Mouse (Mus musculus) B cell, adult 67 days (primary cell): ENCODE data around the gene Gm29423. TPM values are rescaled to one million over a fixed set of nuclear protein-coding genes. Genes with fewer than 3 reads are reported as not detected.

ENCODE experiments used
- total RNA-seq, 2 experiments: library from RNA; stranded (reverse); gene quantifications; 4 replicates each; pipeline ENCODE4 v1.2.4; 2023

Gene Gm29423
- not detected for total RNA-seq

DNA sequence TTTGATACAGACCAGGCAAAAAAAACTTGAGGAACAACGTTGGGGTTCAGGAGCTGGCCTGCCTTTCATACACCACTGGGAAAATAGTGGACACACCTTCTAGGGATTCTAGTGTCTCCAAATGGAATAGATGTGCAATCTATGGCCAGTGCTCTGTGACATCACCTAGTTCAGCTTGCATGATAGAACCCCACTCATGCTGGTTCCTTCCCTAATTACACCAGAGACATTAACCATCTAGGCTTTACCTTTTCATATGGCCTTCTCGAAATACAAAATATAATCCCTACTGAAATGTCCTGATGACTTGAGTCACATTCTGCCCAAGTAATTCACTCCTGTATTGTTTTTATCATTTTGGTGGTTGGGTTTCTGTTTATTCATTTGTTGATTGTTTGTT, at the start of gene Gm29423, which contains the start of gene Gm29644:
Gm29423 (minus strand) TSS at position 101 of the 400 bp plus-strand sequence.
Gm29644 (minus strand) TSS at position 157 of the 400 bp plus-strand sequence.

DNA sequence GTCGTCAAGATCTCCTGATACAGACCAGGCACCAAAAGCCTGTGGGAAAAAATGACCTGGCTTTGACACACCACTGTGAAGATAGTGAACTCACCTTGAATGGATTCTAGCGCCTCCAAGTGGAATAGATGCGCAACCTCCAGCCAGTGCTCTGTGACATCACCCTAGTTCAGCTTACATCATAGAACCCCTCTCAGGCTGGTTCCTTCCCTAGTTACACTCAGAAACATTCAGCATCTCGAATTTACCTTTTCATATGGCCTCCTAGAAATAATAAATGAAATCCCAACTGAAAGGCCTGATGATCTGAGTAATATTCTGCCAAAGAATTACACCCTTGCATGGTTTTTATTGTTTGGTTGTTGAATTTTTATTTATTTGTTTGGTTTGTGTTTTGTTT, 29.5 kb downstream of the Gm29423 start, which contains the start of gene Gm21118:
Gm21118 (minus strand) TSS at position 101 of the 400 bp plus-strand sequence.

Other genes starting within 250 kb of the Gm29423 start
- not detected for gene Gm21118, start 29.6 kb downstream of the Gm29423 start, total RNA-seq
- gene Gm29644, start 56 bp upstream of the Gm29423 start, total RNA-seq = not detected
- gene Gm20888, start 138.6 kb upstream of the Gm29423 start, total RNA-seq = not detected